Mouse (Mus musculus) layer of hippocampus, adult 2 months (tissue): ENCODE measurements at regions not wholly inside any gene's neighbourhood (a gene's known extent, or its start where the extent isn't known, plus 50 kb on each side); places are given as distances from the start of the nearest gene placed in this dataset.

Experiments used
- DNase-seq, 2 experiments: peaks; one replicate each; pipeline ENCODE4 v3.0.0; 2022; ENCODE audit warnings: low spot score in 2 of 2
- H3K27ac ChIP-seq: fragments of 200-600 bp; 2 replicates; pipeline ENCODE4 v1.8.1; 2022
- H3K4me3 ChIP-seq: fragments of 200-600 bp; 2 replicates; pipeline ENCODE4 v1.8.1; 2022; ENCODE audit warnings: mild to moderate bottlenecking
- CTCF ChIP-seq: fragments of 200-600 bp; conservative IDR thresholded peaks from 2 replicates; pipeline ENCODE4 v1.8.1; 2022; ENCODE audit warnings: antibody characterized with exemption, mild to moderate bottlenecking, moderate library complexity

DNA sequence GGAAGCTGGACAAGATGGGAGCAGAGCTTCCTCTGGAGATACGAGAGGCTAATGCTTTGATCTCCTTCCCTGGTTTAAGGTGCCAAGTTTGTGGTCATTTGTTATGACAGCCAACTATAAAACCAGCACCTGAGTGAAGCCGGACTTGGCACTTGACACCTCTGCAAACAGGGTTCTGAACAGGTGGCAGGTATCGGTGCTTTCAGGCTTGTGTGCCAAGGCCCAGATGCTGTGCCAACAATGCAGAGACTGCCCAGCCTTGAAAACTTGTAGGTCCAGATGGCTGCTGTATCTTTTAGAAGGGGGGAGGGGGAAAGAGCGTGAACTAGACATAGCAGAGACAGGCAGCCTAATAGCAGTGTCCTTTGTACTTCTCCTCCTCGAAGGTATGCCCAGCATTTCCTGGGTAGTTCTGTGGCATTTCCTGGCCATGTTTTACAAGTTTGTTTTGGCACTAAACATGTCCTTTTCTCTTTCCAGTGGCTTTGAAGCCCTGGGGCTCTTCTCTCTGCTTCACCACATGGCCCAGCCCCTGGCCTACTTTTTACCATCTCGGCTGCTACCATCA is 196.3 kb upstream of the Maf start:
- Histone ChIP-seq H3K27ac (no peak overlapping the region), H3K4me3 (no peak overlapping the region)
- no peak for DNase-seq
- TF ChIP-seq CTCF: no peak

- Histone ChIP-seq H3K27ac (no peak overlapping the region), H3K4me3 (no peak overlapping the region)
- DNase-seq: peak in 1 of 2 experiments; percentile 31
- no peak for TF ChIP-seq CTCF
Observed at GRCm38 (mm10) chr8:115897521-115898178, 190.1 kb upstream of the Maf start.

GRCm38 (mm10) chr8:115897086-115897485 is 189.5 kb upstream of the Maf start:
- no peak overlapping the region for H3K27ac ChIP-seq
- no peak for TF ChIP-seq CTCF
- no peak for DNase-seq
- H3K4me3 ChIP-seq: no peak overlapping the region

GRCm38 (mm10) chr8:115896066-115896465 is 188.5 kb upstream of the Maf start:
- no peak for TF ChIP-seq CTCF
- no peak overlapping the region for H3K4me3 ChIP-seq
- DNase-seq: no peak
- H3K27ac ChIP-seq: no peak overlapping the region

GRCm38 (mm10) chr8:115888278-115888677 is 180.7 kb upstream of the Maf start:
- H3K27ac ChIP-seq: no peak overlapping the region
- DNase-seq: no peak
- no peak for TF ChIP-seq CTCF
- no peak overlapping the region for H3K4me3 ChIP-seq

- H3K4me3 ChIP-seq: no peak overlapping the region
- TF ChIP-seq CTCF: no peak
- no peak for DNase-seq
- H3K27ac ChIP-seq: no peak overlapping the region
Observed at GRCm38 (mm10) chr8:115885121-115885743, 177.6 kb upstream of the Maf start.

DNA sequence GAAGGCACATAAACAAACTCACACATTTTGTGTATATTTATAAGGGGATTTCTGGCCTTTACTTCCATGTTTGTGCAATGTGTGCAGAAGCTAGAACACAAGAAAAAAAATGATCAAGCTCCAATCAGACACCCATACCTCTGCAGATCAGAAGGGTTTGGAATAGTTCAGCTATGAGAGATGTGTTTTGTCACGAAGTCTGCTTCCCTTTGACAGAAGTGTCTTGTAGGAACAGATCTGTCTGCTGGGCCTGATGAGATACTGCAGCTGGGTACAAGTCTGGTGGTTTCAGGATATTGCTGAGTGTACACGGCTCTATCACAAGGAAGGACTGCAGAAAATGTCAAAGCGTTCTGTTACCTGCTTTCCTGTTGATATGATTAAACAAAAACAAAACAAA is 176.2 kb upstream of the Maf start:
- no peak for DNase-seq
- TF ChIP-seq CTCF: no peak
- H3K4me3 ChIP-seq: no peak overlapping the region
- no peak overlapping the region for H3K27ac ChIP-seq

- no peak overlapping the region for H3K4me3 ChIP-seq
- no peak overlapping the region for H3K27ac ChIP-seq
- no peak for DNase-seq
- TF ChIP-seq CTCF: no peak
Observed at GRCm38 (mm10) chr8:115881881-115882280, 174.3 kb upstream of the Maf start.

DNA sequence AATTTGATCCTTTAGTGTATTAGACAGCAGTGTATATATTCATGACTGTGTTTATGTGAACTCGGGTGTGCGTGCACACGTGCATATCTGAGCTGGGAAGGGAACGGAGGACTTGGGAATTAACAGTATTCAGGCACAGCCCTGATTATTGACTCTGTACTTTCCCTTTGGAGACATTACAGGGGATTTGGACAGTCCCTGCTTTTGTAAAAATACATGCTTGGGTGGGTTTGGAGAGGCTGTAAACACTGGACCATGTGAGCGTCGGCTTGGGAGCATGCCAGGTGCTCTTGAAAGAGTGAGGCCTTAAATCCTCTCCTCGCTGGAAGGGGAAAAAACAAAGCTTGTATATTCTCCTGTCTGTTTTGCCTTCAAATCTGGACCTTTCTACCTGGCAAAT is 167.2 kb upstream of the Maf start:
- TF ChIP-seq CTCF: no peak
- Histone ChIP-seq H3K4me3 (no peak overlapping the region), H3K27ac (no peak overlapping the region)
- DNase-seq: no peak

GRCm38 (mm10) chr8:115871381-115871780 is 163.8 kb upstream of the Maf start:
- Histone ChIP-seq H3K4me3 (no peak overlapping the region), H3K27ac (no peak overlapping the region)
- DNase-seq: no peak
- TF ChIP-seq CTCF: no peak

GRCm38 (mm10) chr8:115861381-115861780 is 153.8 kb upstream of the Maf start:
- Histone ChIP-seq H3K27ac (no peak overlapping the region), H3K4me3 (no peak overlapping the region)
- no peak for DNase-seq
- no peak for TF ChIP-seq CTCF

DNA sequence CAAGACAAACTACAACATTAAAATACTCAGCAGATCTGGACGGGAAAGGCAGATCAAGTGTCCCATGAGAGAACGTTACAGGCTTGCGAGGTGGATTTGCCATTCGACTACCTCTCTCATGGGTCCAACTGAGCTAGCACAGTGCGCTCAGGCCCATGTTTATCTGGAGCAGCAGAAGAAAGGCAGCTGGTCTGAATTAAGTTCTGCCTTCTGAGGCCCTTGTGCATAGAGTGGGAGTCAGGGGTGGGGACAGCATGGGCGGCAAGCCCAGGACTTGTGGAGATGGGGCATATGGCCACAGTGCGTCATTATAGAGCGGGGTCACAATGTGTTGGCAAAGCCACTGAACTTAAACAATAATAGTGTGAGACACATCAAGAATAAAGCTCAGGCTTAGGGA is 151.8 kb upstream of the Maf start:
- Histone ChIP-seq H3K27ac (no peak overlapping the region), H3K4me3 (no peak overlapping the region)
- no peak for TF ChIP-seq CTCF
- no peak for DNase-seq

DNA sequence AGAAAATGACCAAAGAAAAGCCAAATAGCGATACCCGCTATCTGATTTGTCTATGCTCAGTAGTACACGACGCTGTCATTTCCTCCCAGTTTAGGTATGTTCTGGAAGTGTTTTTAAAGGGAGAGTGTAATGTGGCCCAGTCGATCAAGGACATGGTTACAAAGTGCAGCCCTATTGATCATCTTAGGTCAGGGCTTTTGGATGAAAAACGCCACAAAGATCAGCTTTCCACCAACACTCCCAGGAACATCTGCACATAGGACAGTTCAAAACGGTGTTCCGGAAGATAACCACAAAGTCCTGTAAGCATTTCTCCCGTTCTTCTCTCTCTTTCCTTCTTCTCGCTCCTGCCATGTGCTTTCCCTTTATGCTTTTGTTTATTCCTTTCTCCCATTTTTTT is 149.2 kb upstream of the Maf start:
- no peak for TF ChIP-seq CTCF
- H3K27ac ChIP-seq: no peak overlapping the region
- H3K4me3 ChIP-seq: no peak overlapping the region
- no peak for DNase-seq

- Histone ChIP-seq H3K4me3 (no peak overlapping the region), H3K27ac (no peak overlapping the region)
- no peak for DNase-seq
- TF ChIP-seq CTCF: no peak
Observed at GRCm38 (mm10) chr8:115855934-115856629, 148.5 kb upstream of the Maf start.
